Mouse (Mus musculus) forebrain, embryonic 11.5 days (tissue): Measurements from ENCODE around the gene Nckipsd. TPM values are rescaled to one million over a fixed set of nuclear protein-coding genes. Genes with fewer than 3 reads are reported as not detected.

Source experiments
- ATAC-seq: fragments of 200-750 bp; cut with Nextera tagmentation; replicated peaks from 2 replicates; pipeline ENCODE4 v1.8.0; 2017; ENCODE audit warnings: moderate TSS enrichment; ENCODE audit not compliant: low FRiP score
- DNase-seq: peaks from one replicate; pipeline ENCODE4 v3.0.0-alpha.2; 2017; ENCODE audit warnings: low spot score
- H3K27ac ChIP-seq: fragments of 300-500 bp; sonication (generic); 2 replicates; pipeline ENCODE4 v1.5.1; 2014; ENCODE audit warnings: low read depth, low read length
- H3K27me3 ChIP-seq: fragments of 300-500 bp; sonication (generic); 2 replicates; pipeline ENCODE4 v1.6.1; 2014; ENCODE audit warnings: mild to moderate bottlenecking, low read length, mixed read lengths; ENCODE audit not compliant: control insufficient read depth, insufficient read depth
- H3K36me3 ChIP-seq: fragments of 300-500 bp; sonication (generic); 2 replicates; pipeline ENCODE4 v1.6.1; 2014; ENCODE audit warnings: mild to moderate bottlenecking, low read length, moderate library complexity, mixed read lengths; ENCODE audit not compliant: control insufficient read depth, insufficient read depth
- H3K4me1 ChIP-seq: fragments of 300-500 bp; sonication (generic); replicated peaks from 2 replicates; pipeline ENCODE4 v1.6.1; 2014; ENCODE audit warnings: low read length, mixed read lengths; ENCODE audit not compliant: control insufficient read depth, insufficient read depth
- H3K4me2 ChIP-seq: fragments of 300-500 bp; sonication (generic); 2 replicates; pipeline ENCODE4 v1.6.1; 2014; ENCODE audit warnings: low read depth, mild to moderate bottlenecking, low read length, moderate library complexity, mixed read lengths; ENCODE audit not compliant: severe bottlenecking
- H3K4me3 ChIP-seq: fragments of 300-500 bp; sonication (generic); 2 replicates; pipeline ENCODE4 v1.5.1; 2014; ENCODE audit warnings: low read depth, low read length
- H3K9ac ChIP-seq: fragments of 300-500 bp; sonication (generic); 2 replicates; pipeline ENCODE4 v1.6.1; 2014; ENCODE audit warnings: low read length
- H3K9me3 ChIP-seq: fragments of 300-500 bp; sonication (generic); 2 replicates; pipeline ENCODE4 v1.6.1; 2016; ENCODE audit warnings: low read length, mixed read lengths; ENCODE audit not compliant: control insufficient read depth
- WGBS: fragments of 180-500 bp; shearing (Covaris S2); extraction: QIAGEN DNeasy Blood & Tissue Kit; methylation state at CpG from one replicate; pipeline ENCODE4 v1.1.7; 2014; 5-methylcytosine and 5-hydroxymethylcytosine counted together
- polyA plus RNA-seq: library from polyadenylated mRNA; unstranded; fragments of >200 nt; fragmentation: Nextera tagmentation; extraction: Ambion mirVana; gene quantifications from 2 replicates; pipeline ENCODE4 v1.2.1, GENCODE M21; 2014

The Nckipsd gene
- polyA plus RNA-seq, 1 experiment from 2014 or later, result 22.0 TPM

GRCm38 (mm10) chr9:108782836-108783547, 25.2 kb upstream of the Nckipsd start:
- 19% methylated on average over 9 of the region's 9 CpGs for WGBS

GRCm38 (mm10) chr9:108783548-108784463, 24.4 kb upstream of the Nckipsd start, which contains the start of gene Ip6k2:
Gene Ip6k2 (plus strand): TSS chr9:108783796.
- under 1% methylated on average over 53 of the region's 56 CpGs for WGBS
- Histone ChIP-seq H3K9me3 (no peaks in the 10 kb centered on the region), H3K4me3 (peak within 1 kb of the TSS; percentile 95), H3K4me2 (peak within 1 kb of the TSS; percentile 66), H3K36me3 (no peaks in the 10 kb centered on the region), H3K4me1 (peaks cover 15% of the 10 kb centered on the region), H3K27ac (peak within 1 kb of the TSS; percentile 90), H3K27me3 (no peaks in the 10 kb centered on the region), H3K9ac (peak within 1 kb of the TSS; percentile 98)
- ATAC-seq, result peak; percentile 98
- DNase-seq, result peak; percentile 99

More at GRCm38 (mm10) chr9:108782836-108783547, 25.2 kb upstream of the Nckipsd start:
- Histone ChIP-seq H3K36me3 (no peaks in the 10 kb centered on the region), H3K9ac (peak overlapping the region; percentile 98), H3K4me3 (peak overlapping the region; percentile 95), H3K4me2 (peak overlapping the region; percentile 66), H3K27ac (peak overlapping the region; percentile 69; the same call in 1 of the 2 replicates), H3K4me1 (peaks cover 13% of the 10 kb centered on the region), H3K27me3 (no peaks in the 10 kb centered on the region), H3K9me3 (no peaks in the 10 kb centered on the region)
- DNase-seq, result no peak
- peak; percentile 15; the same call in 1 of the 2 replicates for ATAC-seq

GRCm38 (mm10) chr9:108785416-108785815, 22.8 kb upstream of the Nckipsd start:
- Histone ChIP-seq H3K9me3 (no peaks in the 10 kb centered on the region), H3K36me3 (no peaks in the 10 kb centered on the region), H3K4me1 (peaks cover 15% of the 10 kb centered on the region), H3K4me3 (peak overlapping the region; percentile 95), H3K27ac (peak overlapping the region; percentile 28; the same call in 1 of the 2 replicates), H3K4me2 (peak overlapping the region; percentile 66), H3K9ac (peak overlapping the region; percentile 41; the same call in 1 of the 2 replicates), H3K27me3 (no peaks in the 10 kb centered on the region)
- DNase-seq (no peak), ATAC-seq (no peak)

GRCm38 (mm10) chr9:108786494-108786893, 21.7 kb upstream of the Nckipsd start:
- Histone ChIP-seq H3K27ac (no peak overlapping the region), H3K36me3 (no peaks in the 10 kb centered on the region), H3K27me3 (no peaks in the 10 kb centered on the region), H3K4me3 (no peak overlapping the region), H3K4me2 (no peak overlapping the region; the same call in 1 of the 2 replicates), H3K9ac (no peak overlapping the region), H3K9me3 (no peaks in the 10 kb centered on the region), H3K4me1 (peaks cover 15% of the 10 kb centered on the region)
- WGBS, result 93% methylated on average over 1 of the region's 1 CpGs
- DNase-seq, result no peak
- no peak for ATAC-seq

- ATAC-seq, result no peak
- WGBS, result 93% methylated on average over 2 of the region's 2 CpGs
- Histone ChIP-seq H3K4me1 (peaks cover 15% of the 10 kb centered on the region), H3K27ac (no peak overlapping the region), H3K27me3 (no peaks in the 10 kb centered on the region), H3K9ac (no peak overlapping the region), H3K36me3 (no peaks in the 10 kb centered on the region), H3K4me2 (no peak overlapping the region), H3K4me3 (no peak overlapping the region), H3K9me3 (no peaks in the 10 kb centered on the region)
- DNase-seq, result no peak
These were observed 21.1 kb upstream of the Nckipsd start for GRCm38 (mm10) chr9:108787080-108787479.

GRCm38 (mm10) chr9:108788713-108789112, 19.5 kb upstream of the Nckipsd start:
- ATAC-seq (no peak), DNase-seq (no peak)
- WGBS, result 80% methylated on average over 3 of the region's 3 CpGs
- Histone ChIP-seq H3K27ac (no peak overlapping the region), H3K9me3 (no peaks in the 10 kb centered on the region), H3K4me2 (no peak overlapping the region), H3K4me1 (peaks cover 15% of the 10 kb centered on the region), H3K36me3 (no peaks in the 10 kb centered on the region), H3K27me3 (no peaks in the 10 kb centered on the region), H3K9ac (no peak overlapping the region), H3K4me3 (no peak overlapping the region)

GRCm38 (mm10) chr9:108792307-108792706, 15.9 kb upstream of the Nckipsd start:
- H3K9me3 ChIP-seq, result no peaks in the 10 kb centered on the region
- H3K9ac ChIP-seq, result no peak overlapping the region
- no peaks in the 10 kb centered on the region for H3K27me3 ChIP-seq
- no peak for DNase-seq
- peaks cover 2% of the 10 kb centered on the region; the same call in 1 of the 2 replicates for H3K36me3 ChIP-seq
- WGBS, result 83% methylated on average over 1 of the region's 1 CpGs
- H3K4me3 ChIP-seq, result no peak overlapping the region
- H3K27ac ChIP-seq, result no peak overlapping the region
- no peak overlapping the region for H3K4me2 ChIP-seq
- no peak for ATAC-seq
- H3K4me1 ChIP-seq, result peaks cover 9% of the 10 kb centered on the region; the same call in 1 of the 2 replicates

- H3K4me2 ChIP-seq, result no peak overlapping the region
- H3K27me3 ChIP-seq, result no peaks in the 10 kb centered on the region
- H3K9me3 ChIP-seq, result no peaks in the 10 kb centered on the region
- no peak overlapping the region for H3K4me3 ChIP-seq
- peaks cover 7% of the 10 kb centered on the region; the same call in 1 of the 2 replicates for H3K4me1 ChIP-seq
- 45% methylated on average over 3 of the region's 3 CpGs for WGBS
- H3K36me3 ChIP-seq, result peaks cover 2% of the 10 kb centered on the region; the same call in 1 of the 2 replicates
- no peak for ATAC-seq
- H3K27ac ChIP-seq, result no peak overlapping the region
- DNase-seq, result no peak
- no peak overlapping the region for H3K9ac ChIP-seq
These were observed 15.4 kb upstream of the Nckipsd start for GRCm38 (mm10) chr9:108792730-108793129.
